Mouse (Mus musculus): ENCODE measurements at regions not wholly inside any gene's neighbourhood (a gene's known extent, or its start where the extent isn't known, plus 50 kb on each side); places are given as distances from the start of the nearest gene placed in this dataset.

DNA sequence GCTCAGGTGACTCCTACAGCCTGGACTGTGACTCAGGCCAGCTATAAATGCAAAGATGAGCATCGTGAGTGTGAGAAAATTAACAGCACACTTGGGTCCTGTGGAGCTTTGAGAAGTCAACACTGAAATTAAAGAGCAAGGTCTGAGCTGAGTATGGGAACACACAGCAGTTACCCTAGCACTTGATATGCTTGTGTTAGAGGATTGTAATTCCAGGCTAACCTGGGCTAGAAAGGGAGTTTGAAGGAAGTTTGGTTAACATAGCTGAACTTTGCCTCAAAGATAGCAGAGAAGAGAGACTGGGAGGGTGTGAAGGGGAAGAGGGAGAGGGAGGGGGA, 694.4 kb downstream of the Inhba start:
- Histone ChIP-seq H3K27me3 (ENCODE audit: control insufficient read depth, insufficient read depth, low read length) (no peaks in the 10 kb centered on the region), H3K4me2 (replicated peaks; ENCODE audit: low read depth) (no peak overlapping the region), H3K27ac (replicated peaks) (no peak overlapping the region), H3K4me3 (ENCODE audit: low read depth, low read length) (no peak overlapping the region), H3K4me1 (replicated peaks; ENCODE audit: control insufficient read depth, insufficient read depth) (no peaks in the 10 kb centered on the region), H3K9me3 (ENCODE audit: control insufficient read depth, low read length) (no peaks in the 10 kb centered on the region), H3K9ac (ENCODE audit: low read length) (no peak overlapping the region), H3K36me3 (ENCODE audit: control insufficient read depth, insufficient read depth, low read length) (no peaks in the 10 kb centered on the region)
- ATAC-seq (ENCODE audit: low FRiP score, low TSS enrichment) (no peak), DNase-seq (ENCODE audit: low spot score) (no peak)
- 29% methylated on average over 1 of the region's 1 CpGs for WGBS
- TF ChIP-seq CTCF (IDR thresholded peaks at IDR 0.05; ENCODE audit: low read depth) (no peak), EP300 (optimal IDR thresholded peaks at IDR 0.05) (no peak)

- Histone ChIP-seq H3K4me1 (replicated peaks; ENCODE audit: control insufficient read depth, insufficient read depth) (0 out of 2 replicates have a peak, but pooled peaks cover 2% of the 10 kb centered on the region), H3K27me3 (ENCODE audit: control insufficient read depth, insufficient read depth, low read length) (no peaks in the 10 kb centered on the region), H3K27ac (replicated peaks) (no peak overlapping the region), H3K36me3 (ENCODE audit: control insufficient read depth, insufficient read depth, low read length) (no peaks in the 10 kb centered on the region), H3K4me3 (ENCODE audit: low read depth, low read length) (no peak overlapping the region), H3K9ac (ENCODE audit: low read length) (no peak overlapping the region), H3K4me2 (replicated peaks; ENCODE audit: low read depth) (no peak overlapping the region), H3K9me3 (ENCODE audit: control insufficient read depth, low read length) (no peaks in the 10 kb centered on the region)
- peak; percentile 96 for ATAC-seq (ENCODE audit: low FRiP score, low TSS enrichment)
- DNase-seq (ENCODE audit: low spot score): peak; percentile 43
- WGBS: 33% methylated on average over 5 of the region's 5 CpGs
- no peak for TF ChIP-seq CTCF (IDR thresholded peaks at IDR 0.05; ENCODE audit: low read depth)
- TF ChIP-seq EP300 (optimal IDR thresholded peaks at IDR 0.05): no peak
Measured at GRCm38 (mm10) chr13:16715296-16715960, 703.8 kb downstream of the Inhba start.

- DNase-seq (ENCODE audit: low spot score): no peak
- H3K27ac ChIP-seq (replicated peaks): no peak overlapping the region
- H3K4me3 ChIP-seq (ENCODE audit: low read depth, low read length): no peak overlapping the region
- ATAC-seq (ENCODE audit: low FRiP score, low TSS enrichment): no peak
- no peaks in the 10 kb centered on the region for H3K36me3 ChIP-seq (ENCODE audit: control insufficient read depth, insufficient read depth, low read length)
- H3K4me2 ChIP-seq (replicated peaks; ENCODE audit: low read depth): no peak overlapping the region
- no peaks in the 10 kb centered on the region for H3K27me3 ChIP-seq (ENCODE audit: control insufficient read depth, insufficient read depth, low read length)
- 0 out of 2 replicates have a peak, but pooled peaks cover 2% of the 10 kb centered on the region for H3K4me1 ChIP-seq (replicated peaks; ENCODE audit: control insufficient read depth, insufficient read depth)
- 26% methylated on average over 6 of the region's 6 CpGs for WGBS
- H3K9me3 ChIP-seq (ENCODE audit: control insufficient read depth, low read length): no peaks in the 10 kb centered on the region
- H3K9ac ChIP-seq (ENCODE audit: low read length): no peak overlapping the region
- TF ChIP-seq CTCF (IDR thresholded peaks at IDR 0.05; ENCODE audit: low read depth) (no peak), EP300 (optimal IDR thresholded peaks at IDR 0.05) (no peak)
Measured at GRCm38 (mm10) chr13:16716340-16716739, 704.7 kb downstream of the Inhba start.

DNA sequence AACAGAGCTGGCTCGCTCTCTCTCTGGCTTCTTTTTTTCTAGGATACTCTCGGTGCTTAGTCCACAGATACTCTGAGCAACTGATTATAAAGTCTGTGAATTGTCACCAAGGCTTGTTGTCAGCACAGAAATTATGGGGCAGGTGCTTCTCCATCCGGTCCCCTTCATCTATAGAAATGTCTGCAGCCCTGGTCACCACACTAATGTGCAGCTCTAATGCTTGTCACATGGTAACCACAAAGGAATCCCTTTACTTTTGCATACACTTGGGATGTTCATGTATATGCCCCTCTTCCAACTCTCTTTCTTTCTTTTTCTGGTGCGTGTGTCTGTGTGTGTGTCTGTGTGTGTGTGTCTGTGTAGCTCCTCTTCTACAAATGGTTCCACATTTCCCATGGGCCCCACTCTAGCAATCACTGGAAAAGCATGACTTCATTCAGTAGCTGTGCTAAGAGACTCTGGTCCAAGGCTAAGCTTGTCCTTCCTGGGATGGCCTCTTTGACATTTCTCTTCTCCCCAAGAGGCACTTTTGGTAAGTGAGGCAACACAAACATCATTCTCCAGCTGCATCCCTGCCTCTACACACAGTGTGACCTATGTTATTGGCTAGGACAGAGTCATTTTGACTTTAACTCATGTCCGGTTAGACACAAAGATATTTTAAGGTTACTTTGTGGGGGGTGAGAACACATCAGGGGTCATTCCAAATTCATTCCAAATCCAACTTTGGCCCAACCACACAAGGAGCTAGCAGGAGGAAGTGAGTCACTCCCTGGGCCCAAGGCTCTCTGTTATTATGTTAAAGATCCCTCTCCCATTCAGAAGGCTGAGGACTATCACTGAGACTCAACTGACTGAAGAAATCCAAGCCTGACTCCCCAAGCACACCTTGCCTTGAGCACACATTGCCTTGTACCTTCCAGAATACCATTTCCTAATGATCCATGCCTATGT, 705.4 kb downstream of the Inhba start:
- WGBS: 56% methylated on average over 5 of the region's 5 CpGs
- Histone ChIP-seq H3K4me2 (replicated peaks; ENCODE audit: low read depth) (no peak overlapping the region), H3K4me1 (replicated peaks; ENCODE audit: control insufficient read depth, insufficient read depth) (0 out of 2 replicates have a peak, but pooled peaks cover 2% of the 10 kb centered on the region), H3K9ac (ENCODE audit: low read length) (no peak overlapping the region), H3K9me3 (ENCODE audit: control insufficient read depth, low read length) (no peaks in the 10 kb centered on the region), H3K36me3 (ENCODE audit: control insufficient read depth, insufficient read depth, low read length) (no peaks in the 10 kb centered on the region), H3K27me3 (ENCODE audit: control insufficient read depth, insufficient read depth, low read length) (no peaks in the 10 kb centered on the region), H3K27ac (replicated peaks) (no peak overlapping the region), H3K4me3 (ENCODE audit: low read depth, low read length) (no peak overlapping the region)
- DNase-seq (ENCODE audit: low spot score) (no peak), ATAC-seq (ENCODE audit: low FRiP score, low TSS enrichment) (no peak)
- TF ChIP-seq CTCF (IDR thresholded peaks at IDR 0.05; ENCODE audit: low read depth): no peak
- TF ChIP-seq EP300 (optimal IDR thresholded peaks at IDR 0.05): no peak

DNA sequence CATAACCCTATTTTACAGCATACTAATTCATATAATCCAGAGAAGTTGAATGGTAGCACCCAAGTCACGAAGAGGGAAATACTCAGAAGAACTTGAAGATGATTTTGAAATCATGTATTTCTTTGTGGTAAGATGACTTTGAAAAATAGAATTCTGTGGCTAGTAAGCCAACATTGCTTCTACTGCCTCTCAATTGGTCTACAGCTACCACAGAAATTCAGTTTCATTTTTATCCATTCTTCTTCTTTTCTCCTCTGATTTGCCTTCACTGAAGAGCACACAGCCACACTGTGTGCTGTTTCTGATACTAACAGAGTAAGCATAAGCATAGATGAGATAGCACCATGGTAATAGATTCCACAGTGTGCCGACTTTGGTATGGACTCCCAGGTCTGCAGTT, 708.4 kb downstream of the Inhba start:
- no peaks in the 10 kb centered on the region for H3K9me3 ChIP-seq (ENCODE audit: control insufficient read depth, low read length)
- 89% methylated on average over 2 of the region's 2 CpGs for WGBS
- no peak overlapping the region for H3K4me3 ChIP-seq (ENCODE audit: low read depth, low read length)
- ATAC-seq (ENCODE audit: low FRiP score, low TSS enrichment): no peak
- no peak for DNase-seq (ENCODE audit: low spot score)
- 0 out of 2 replicates have a peak, but pooled peaks cover 2% of the 10 kb centered on the region for H3K4me1 ChIP-seq (replicated peaks; ENCODE audit: control insufficient read depth, insufficient read depth)
- H3K27ac ChIP-seq (replicated peaks): no peak overlapping the region
- TF ChIP-seq CTCF (IDR thresholded peaks at IDR 0.05; ENCODE audit: low read depth) (no peak), EP300 (optimal IDR thresholded peaks at IDR 0.05) (no peak)
- H3K36me3 ChIP-seq (ENCODE audit: control insufficient read depth, insufficient read depth, low read length): no peaks in the 10 kb centered on the region
- H3K27me3 ChIP-seq (ENCODE audit: control insufficient read depth, insufficient read depth, low read length): no peaks in the 10 kb centered on the region
- H3K4me2 ChIP-seq (replicated peaks; ENCODE audit: low read depth): no peak overlapping the region
- no peak overlapping the region for H3K9ac ChIP-seq (ENCODE audit: low read length)

DNA sequence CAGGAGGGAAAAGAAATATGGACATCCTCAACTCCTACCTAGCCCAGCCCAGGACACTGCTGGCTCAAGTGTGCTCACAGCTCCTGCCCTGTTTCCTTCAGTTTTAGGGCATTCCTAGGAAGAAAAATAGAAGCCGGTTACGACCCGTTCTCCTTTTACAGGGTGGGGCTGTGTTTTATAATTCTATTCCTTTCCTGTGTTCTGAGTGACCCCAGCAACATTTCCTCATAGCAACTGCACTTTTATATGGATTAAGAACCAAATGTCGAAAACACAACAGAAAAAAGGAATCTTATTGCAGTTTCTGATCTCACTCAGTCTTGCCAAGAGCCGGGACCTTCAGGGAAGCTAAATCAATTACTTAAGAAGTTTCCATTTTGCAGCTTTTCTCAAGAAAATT, 713.7 kb downstream of the Inhba start:
- ATAC-seq (ENCODE audit: low FRiP score, low TSS enrichment) (no peak), DNase-seq (ENCODE audit: low spot score) (no peak)
- H3K4me1 ChIP-seq (replicated peaks; ENCODE audit: control insufficient read depth, insufficient read depth): no peaks in the 10 kb centered on the region
- no peaks in the 10 kb centered on the region for H3K27me3 ChIP-seq (ENCODE audit: control insufficient read depth, insufficient read depth, low read length)
- no peak overlapping the region for H3K4me3 ChIP-seq (ENCODE audit: low read depth, low read length)
- TF ChIP-seq EP300 (optimal IDR thresholded peaks at IDR 0.05) (no peak), CTCF (IDR thresholded peaks at IDR 0.05; ENCODE audit: low read depth) (no peak)
- H3K4me2 ChIP-seq (replicated peaks; ENCODE audit: low read depth): no peak overlapping the region
- H3K9me3 ChIP-seq (ENCODE audit: control insufficient read depth, low read length): no peaks in the 10 kb centered on the region
- H3K27ac ChIP-seq (replicated peaks): no peak overlapping the region
- H3K9ac ChIP-seq (ENCODE audit: low read length): no peak overlapping the region
- no peaks in the 10 kb centered on the region for H3K36me3 ChIP-seq (ENCODE audit: control insufficient read depth, insufficient read depth, low read length)
- 62% methylated on average over 5 of the region's 5 CpGs for WGBS

All from stomach, postnatal 0 days (tissue).